Mouse (Mus musculus) myocyte (in vitro differentiated cells): ENCODE data around the gene Pacsin2.

Experiments
- CEBPB ChIP-seq: IDR thresholded peaks from 2 replicates; pipeline ENCODE4 v1.6.1; 2011; ENCODE audit warnings: mild to moderate bottlenecking, moderate library complexity; ENCODE audit not compliant: poor library complexity, insufficient read depth, severe bottlenecking
- E2F4 ChIP-seq: IDR thresholded peaks from one replicate; pipeline ENCODE4 v1.6.1; 2011; ENCODE audit warnings: mild to moderate bottlenecking, control low read depth, moderate library complexity; ENCODE audit not compliant: insufficient read depth
- MYOG ChIP-seq, 3 experiments: IDR thresholded peaks; one replicate each; pipeline ENCODE4 v1.6.1; 2011; ENCODE audit warnings: control low read depth in 2 of 3, low read depth in 2 of 3, mild to moderate bottlenecking in 2 of 3; ENCODE audit not compliant: insufficient read length in 2 of 3, control insufficient read depth in 1 of 3, insufficient read depth in 1 of 3
- POLR2A ChIP-seq: IDR thresholded peaks from one replicate; pipeline ENCODE4 v1.6.1; 2011; ENCODE audit warnings: low read depth, mild to moderate bottlenecking, control low read depth, moderate library complexity; ENCODE audit not compliant: insufficient read length

DNA sequence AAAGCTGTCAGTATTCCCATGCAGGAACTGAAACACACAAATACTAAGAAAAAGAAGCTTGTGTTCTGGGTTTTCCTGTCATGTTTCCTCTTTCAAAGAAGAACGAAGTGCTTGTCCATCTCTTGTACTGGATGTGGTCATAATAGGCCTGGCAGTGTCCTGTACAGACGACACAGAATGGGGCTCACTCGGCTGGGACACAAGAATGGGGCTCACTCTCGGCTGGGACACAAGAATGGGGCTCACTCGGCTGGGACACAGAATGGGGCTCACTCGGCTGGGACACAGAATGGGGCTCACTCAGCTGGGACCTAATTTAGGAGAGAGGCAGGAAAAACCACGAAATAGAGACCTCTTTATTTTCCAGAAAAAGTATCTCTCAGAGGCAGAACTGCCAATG lies 34.0 kb downstream of the Pacsin2 start:
- TF ChIP-seq POLR2A (no peak), MYOG (IDR thresholded peaks at IDR 0.05; ENCODE audit: control insufficient read depth in 1 of 3, insufficient read depth in 1 of 3, insufficient read length in 2 of 3, low read depth in 2 of 3) (no peak), E2F4 (no peak), CEBPB (no peak)
